Mouse (Mus musculus) mesoderm, embryonic 11.5 days (tissue): ENCODE measurements at regions not wholly inside any gene's neighbourhood (a gene's known extent, or its start where the extent isn't known, plus 50 kb on each side); places are given as distances from the start of the nearest gene placed in this dataset.

Experiments
- DNase-seq: peaks from one replicate; pipeline ENCODE4 v3.0.0-alpha.2; 2012; ENCODE audit warnings: low read depth, low spot score

- DNase-seq, result no peak
Measured at GRCm38 (mm10) chr8:7489948-7490347, 1171.1 kb downstream of the Efnb2 start.

GRCm38 (mm10) chr8:7472153-7472796, 1188.8 kb downstream of the Efnb2 start:
- peak; percentile 36 for DNase-seq

GRCm38 (mm10) chr8:7469261-7469660, 1191.8 kb downstream of the Efnb2 start:
- DNase-seq, result no peak

GRCm38 (mm10) chr8:7462798-7463197, 1198.2 kb downstream of the Efnb2 start:
- DNase-seq, result no peak

- no peak for DNase-seq
Measured at GRCm38 (mm10) chr8:7449361-7449760, 1211.7 kb downstream of the Efnb2 start.

- DNase-seq, result no peak
Measured at GRCm38 (mm10) chr8:7447026-7447425, 1214.0 kb downstream of the Efnb2 start.

- DNase-seq, result no peak
Measured at GRCm38 (mm10) chr8:7440829-7441228, 1220.2 kb downstream of the Efnb2 start.

- DNase-seq, result peak; percentile 61
Measured at GRCm38 (mm10) chr8:7440278-7440684, 1220.8 kb downstream of the Efnb2 start.

GRCm38 (mm10) chr8:7439869-7440268, 1221.2 kb downstream of the Efnb2 start:
- peak; percentile 12 for DNase-seq

- DNase-seq, result no peak
Measured at GRCm38 (mm10) chr8:7430482-7430881, 1230.6 kb downstream of the Efnb2 start.

- DNase-seq, result no peak
Measured at GRCm38 (mm10) chr8:7398175-7398574, 1262.9 kb downstream of the Efnb2 start.

GRCm38 (mm10) chr8:7397355-7397862, 1263.6 kb downstream of the Efnb2 start:
- no peak for DNase-seq
